7 mouse cellular contexts compared by ENCODE assay signal in the genomic region with DNA sequence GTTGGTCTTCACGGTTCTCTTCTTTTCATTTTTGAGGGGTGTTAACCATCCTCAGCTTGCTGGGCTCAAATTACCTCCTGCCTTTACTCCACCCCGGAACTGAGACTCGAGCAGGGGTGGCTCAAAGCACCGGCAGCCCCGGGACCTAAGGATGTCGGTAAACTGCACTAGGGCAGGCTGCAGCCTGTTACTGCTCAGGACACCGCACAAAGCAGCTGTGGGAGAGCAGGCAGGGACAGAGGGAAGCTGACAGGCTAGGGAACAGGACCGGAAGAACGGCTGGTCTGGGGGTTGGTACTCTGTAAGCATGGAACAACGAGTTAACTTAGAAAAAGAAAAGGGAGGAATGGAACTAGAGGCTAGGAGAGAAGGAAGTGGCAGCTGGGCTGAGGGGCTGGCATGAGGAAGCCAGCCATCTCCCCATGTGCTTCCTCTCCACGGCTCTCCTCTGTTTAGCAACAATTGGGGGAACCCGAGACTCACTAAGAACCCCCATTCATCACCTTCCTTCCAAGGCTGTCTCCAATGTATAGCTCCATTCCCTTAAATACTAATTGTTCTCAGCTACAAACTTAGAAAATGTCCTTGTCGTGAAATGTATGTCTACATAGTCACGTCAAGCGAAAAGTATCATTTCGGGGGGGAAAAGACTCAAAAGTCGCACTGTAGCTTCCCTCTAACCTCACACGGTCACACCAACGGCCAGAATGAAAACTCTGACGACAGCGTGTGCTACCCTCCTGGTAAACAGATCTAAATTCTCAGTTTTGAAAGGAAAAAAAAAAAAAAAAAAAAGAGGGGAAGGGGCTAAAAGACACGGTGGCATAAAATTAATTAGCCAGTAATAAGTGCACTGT. TPM values are rescaled to one million over a fixed set of nuclear protein-coding genes. Genes with fewer than 3 reads are reported as not detected.
DNase-seq lines count a peak whose midpoint lies in the region; ATAC-seq and TF ChIP-seq lines count a peak whose summit lies in the region.

No protein-coding gene starts in this region.

- 37% methylated on average over 22 of the region's 22 CpGs for WGBS in hindbrain, embryonic 11.5 days

- no peak for TF ChIP-seq POLR2A in ES-Bruce4 (IDR thresholded peaks at IDR 0.05; ENCODE audit: insufficient read depth, low read length)

- H3K9me3 ChIP-seq in ES-Bruce4 (replicated peaks; ENCODE audit: control insufficient read depth, insufficient read depth, low read length, poor library complexity, severe bottlenecking): no peaks in the 10 kb centered on the region
- H3K9me3 ChIP-seq in hindbrain, embryonic 11.5 days (ENCODE audit: control insufficient read depth, low read length): no peaks in the 10 kb centered on the region

- H3K27ac ChIP-seq in ES-Bruce4 (ENCODE audit: insufficient read depth, low read length): no peak overlapping the region
- H3K27ac ChIP-seq in hindbrain, embryonic 11.5 days (ENCODE audit: low read depth, low read length): no peak overlapping the region

- H3K9ac ChIP-seq in ES-Bruce4 (ENCODE audit: low read depth, poor library complexity, severe bottlenecking): no peak overlapping the region
- no peak overlapping the region for H3K9ac ChIP-seq in hindbrain, embryonic 11.5 days (ENCODE audit: low read depth, low read length)

- DNase-seq in ZHBTc4 (ENCODE audit: low read depth, low spot score): peak; percentile 20
- DNase-seq in hindbrain, embryonic 11.5 days (ENCODE audit: low spot score): peak; percentile 34
- DNase-seq in thymus, postnatal 4 days: peak; percentile 33
- no peak for DNase-seq in spleen, postnatal 14 days (ENCODE audit: low spot score in 2 of 2)
- DNase-seq in layer of hippocampus, adult 8-10 months (ENCODE audit: low spot score in 2 of 2): no peak

- no peaks in the 10 kb centered on the region for H3K27me3 ChIP-seq in ES-Bruce4 (ENCODE audit: control insufficient read depth, insufficient read depth, low read length, poor library complexity, severe bottlenecking)
- no peaks in the 10 kb centered on the region for H3K27me3 ChIP-seq in hindbrain, embryonic 11.5 days (ENCODE audit: control insufficient read depth, insufficient read depth, low read length)

- H3K4me2 ChIP-seq in hindbrain, embryonic 11.5 days (replicated peaks; ENCODE audit: low read depth, low read length): peak overlapping the region; percentile 41

- ATAC-seq in hindbrain, embryonic 11.5 days (ENCODE audit: low FRiP score): no peak
- peak; percentile 91 for ATAC-seq in megakaryocyte-erythroid progenitor cell, adult 5-6 weeks (replicated peaks; ENCODE audit: low FRiP score, low TSS enrichment, poor library complexity, severe bottlenecking)

- no peaks in the 10 kb centered on the region for H3K4me1 ChIP-seq in ES-Bruce4 (ENCODE audit: control insufficient read depth, insufficient read depth, low read length)
- no peaks in the 10 kb centered on the region; the same call in 1 of the 2 replicates for H3K4me1 ChIP-seq in hindbrain, embryonic 11.5 days (replicated peaks; ENCODE audit: control insufficient read depth, insufficient read depth, low read length)

- TF ChIP-seq CTCF in ES-Bruce4 (IDR thresholded peaks at IDR 0.05; ENCODE audit: low read depth, low read length): no peak

- H3K4me3 ChIP-seq in ES-Bruce4 (ENCODE audit: low read depth, low read length): 0 out of 2 replicates have a peak overlapping the region, but pooled peaks have one; percentile 30
- H3K4me3 ChIP-seq in hindbrain, embryonic 11.5 days (ENCODE audit: low read depth, low read length): peak overlapping the region; percentile 8; the same call in 1 of the 2 replicates

- TF ChIP-seq EP300 in ES-Bruce4 (IDR thresholded peaks at IDR 0.05; ENCODE audit: insufficient read depth, low read depth, low read length): no peak

- no peaks in the 10 kb centered on the region for H3K36me3 ChIP-seq in ES-Bruce4 (ENCODE audit: control insufficient read depth, insufficient read depth, low read length, poor library complexity, severe bottlenecking)
- no peaks in the 10 kb centered on the region for H3K36me3 ChIP-seq in hindbrain, embryonic 11.5 days (ENCODE audit: control insufficient read depth, insufficient read depth, low read length)

RNA-seq across cellular contexts. Expression of a gene that starts 42.5 kb away (rescaled TPM):
- 73.5 and 76.7 TPM in 2 replicates for polyA plus RNA-seq in ES-Bruce4 (2011; ENCODE audit: insufficient read depth, insufficient read length, low read depth, missing spikeins)
- 79.1 and 82.5 TPM in 2 replicates for polyA plus RNA-seq in hindbrain, embryonic 11.5 days (2014; fragmentation: Nextera tagmentation; extraction: Ambion mirVana)
- total RNA-seq in megakaryocyte-erythroid progenitor cell, adult 5-6 weeks (2014; fragmentation: Nextera tagmentation): 66.4 and 66.9 TPM in 2 replicates
- 59.5 and 87.3 TPM in 2 replicates for total RNA-seq in megakaryocyte-erythroid progenitor cell, adult 5-6 weeks (2017)
- total RNA-seq in layer of hippocampus, adult 8-10 months (2022): 10 to 100 TPM; 70.0 to 88.7 (median 73.3) TPM

Comparison
In these comparisons a context has a peak if more than half of its experiments do, and no peak if none do; other contexts are left out.
1. DNase-seq: peak in ZHBTc4 (single experiment), hindbrain, embryonic 11.5 days (single experiment) and thymus, postnatal 4 days (single experiment); none in spleen, postnatal 14 days (0 of 2) and layer of hippocampus, adult 8-10 months (0 of 2).